Mouse (Mus musculus) CD4-positive, CD25-positive, alpha-beta regulatory T cell, adult 9 weeks (primary cell): Measurements from ENCODE around the gene Nupl2. TPM values are rescaled to one million over a fixed set of nuclear protein-coding genes. Genes with fewer than 3 reads are reported as not detected.

Experiments used
- polyA plus RNA-seq: library from polyadenylated mRNA; unstranded; fragments of 100-300 nt; shearing (Covaris generic); gene quantifications from one replicate; pipeline ENCODE4 v1.2.1, GENCODE M21; 2017

Nupl2 gene
- 8.3 TPM for polyA plus RNA-seq

DNA sequence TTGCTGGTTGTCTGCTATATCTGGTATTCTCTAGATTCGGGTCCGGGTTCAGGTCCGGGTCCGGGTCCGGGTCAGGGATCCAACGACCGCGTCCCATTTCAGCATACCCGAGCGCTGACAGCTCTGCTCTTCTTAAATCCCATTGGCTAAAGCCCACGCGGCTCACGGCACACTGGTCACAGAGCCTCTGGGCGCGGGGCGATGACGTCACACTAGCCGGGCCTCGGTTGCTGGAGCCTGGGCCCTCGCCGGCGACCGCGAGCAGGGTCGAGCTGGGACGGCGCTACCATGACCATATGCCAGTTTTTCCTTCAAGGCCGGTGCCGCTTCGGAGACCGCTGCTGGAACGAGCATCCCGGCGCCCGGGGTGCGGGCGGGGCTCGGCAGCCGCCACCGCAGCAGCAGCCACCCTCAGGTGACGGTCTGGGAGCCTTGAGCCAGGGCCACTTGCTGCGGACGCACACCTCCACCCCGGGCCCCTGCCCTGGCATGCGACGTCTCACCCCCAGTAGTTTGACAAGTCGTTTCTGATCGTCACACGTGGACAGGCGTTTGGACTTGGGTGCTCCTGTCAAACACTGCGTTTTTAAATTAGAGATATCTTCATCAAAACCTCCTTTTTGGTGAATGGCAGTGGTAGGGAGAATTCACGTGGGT lies at the start of gene Nupl2:
TSS of gene Nupl2 (plus strand) at position 175 of the 657 bp plus-strand sequence.

Other genes starting within 250 kb of the Nupl2 start
- 11.1 TPM for gene Fam126a, start 134.3 kb upstream of the Nupl2 start, polyA plus RNA-seq
- 16.4 TPM for gene Klhl7, start 64.4 kb upstream of the Nupl2 start, polyA plus RNA-seq
- 2.7 TPM for gene Kcnh2, start 186.6 kb downstream of the Nupl2 start, polyA plus RNA-seq
- 0.14 TPM for gene Nos3, start 199.8 kb downstream of the Nupl2 start, polyA plus RNA-seq
- 0.68 TPM for gene Atg9b, start 227.2 kb downstream of the Nupl2 start, polyA plus RNA-seq
- gene Abcb8, start 228.7 kb downstream of the Nupl2 start, polyA plus RNA-seq: 29.1 TPM
- gene Asic3, start 248.4 kb downstream of the Nupl2 start, polyA plus RNA-seq: not detected